Mouse (Mus musculus) stomach, embryonic 15.5 days (tissue): Measurements from ENCODE around the gene Spty2d1. TPM values are rescaled to one million over a fixed set of nuclear protein-coding genes. Genes with fewer than 3 reads are reported as not detected.
A peak's percentile ranks its signal among the peaks of the same experiment; 100 is the strongest.
"Not testable (repeated sequence)": the region's sequence is repeated elsewhere in the genome, so short reads cannot be mapped to it uniquely, and the experiment has no call there.

Source experiments
- ATAC-seq: fragments of 200-750 bp; cut with Nextera tagmentation; 2 replicates; pipeline ENCODE4 v1.8.0; 2017; ENCODE audit warnings: low read depth, moderate number of reproducible peaks, moderate TSS enrichment; ENCODE audit not compliant: insufficient read depth, low FRiP score
- H3K27ac ChIP-seq: fragments of 300-500 bp; sonication (generic); 2 replicates; pipeline ENCODE4 v1.5.1; 2015; ENCODE audit warnings: mild to moderate bottlenecking, inconsistent platforms
- H3K27me3 ChIP-seq: fragments of 300-500 bp; sonication (generic); replicated peaks from 2 replicates; pipeline ENCODE4 v1.6.1; 2015; ENCODE audit warnings: inconsistent platforms
- H3K36me3 ChIP-seq: fragments of 300-500 bp; sonication (generic); 2 replicates; pipeline ENCODE4 v1.6.1; 2015; ENCODE audit warnings: inconsistent platforms
- H3K4me1 ChIP-seq: fragments of 300-500 bp; sonication (generic); 2 replicates; pipeline ENCODE4 v1.6.1; 2015; ENCODE audit warnings: inconsistent platforms
- H3K4me2 ChIP-seq: fragments of 300-500 bp; sonication (generic); 2 replicates; pipeline ENCODE4 v1.6.1; 2015; ENCODE audit warnings: mild to moderate bottlenecking, inconsistent platforms
- H3K4me3 ChIP-seq: fragments of 300-500 bp; sonication (generic); replicated peaks from 2 replicates; pipeline ENCODE4 v1.5.1; 2015; ENCODE audit warnings: inconsistent platforms
- H3K9ac ChIP-seq: fragments of 300-500 bp; sonication (generic); 2 replicates; pipeline ENCODE4 v1.6.1; 2015; ENCODE audit warnings: inconsistent platforms
- H3K9me3 ChIP-seq: fragments of 300-500 bp; sonication (generic); 2 replicates; pipeline ENCODE4 v1.6.1; 2016; ENCODE audit warnings: inconsistent platforms
- WGBS: fragments of 180-500 bp; shearing (Covaris S2); methylation state at CpG from one replicate; pipeline ENCODE4 v1.1.7; 2015; 5-methylcytosine and 5-hydroxymethylcytosine counted together
- polyA plus RNA-seq: library from polyadenylated mRNA; unstranded; fragments of >200 nt; fragmentation: Nextera tagmentation; extraction: Ambion mirVana; gene quantifications from 2 replicates; pipeline ENCODE4 v1.2.1, GENCODE M21; 2015

The Spty2d1 gene
- polyA plus RNA-seq, 1 experiment from 2014 or later, result 19.3 TPM

GRCm38 (mm10) chr7:47041706-47042105 is 33.5 kb upstream of the Spty2d1 start:
- WGBS, result 84% methylated on average over 3 of the region's 3 CpGs
- Histone ChIP-seq H3K36me3 (no peaks in the 10 kb centered on the region), H3K9me3 (no peaks in the 10 kb centered on the region), H3K4me3 (no peak overlapping the region), H3K4me2 (no peak overlapping the region), H3K9ac (no peak overlapping the region), H3K27me3 (no peaks in the 10 kb centered on the region), H3K4me1 (peaks cover 7% of the 10 kb centered on the region; the same call in 1 of the 2 replicates), H3K27ac (no peak overlapping the region)
- no peak for ATAC-seq

GRCm38 (mm10) chr7:47035426-47035825 is 27.2 kb upstream of the Spty2d1 start:
- H3K27ac ChIP-seq, result no peak overlapping the region
- no peak for ATAC-seq
- no peaks in the 10 kb centered on the region for H3K4me1 ChIP-seq
- H3K27me3 ChIP-seq, result no peaks in the 10 kb centered on the region
- 71% methylated on average over 8 of the region's 8 CpGs for WGBS
- H3K4me2 ChIP-seq, result no peak overlapping the region
- no peak overlapping the region for H3K9ac ChIP-seq
- no peaks in the 10 kb centered on the region for H3K36me3 ChIP-seq
- no peaks in the 10 kb centered on the region for H3K9me3 ChIP-seq
- no peak overlapping the region for H3K4me3 ChIP-seq

- Histone ChIP-seq H3K9me3 (no peaks in the 10 kb centered on the region), H3K4me3 (no peak overlapping the region), H3K27me3 (no peaks in the 10 kb centered on the region), H3K9ac (no peak overlapping the region), H3K27ac (no peak overlapping the region), H3K4me2 (no peak overlapping the region), H3K36me3 (no peaks in the 10 kb centered on the region), H3K4me1 (no peaks in the 10 kb centered on the region)
- ATAC-seq, result no peak
- 84% methylated on average over 4 of the region's 4 CpGs for WGBS
Measured at GRCm38 (mm10) chr7:47034785-47035384, 26.7 kb upstream of the Spty2d1 start.

- WGBS, result 64% methylated on average over 4 of the region's 4 CpGs
- H3K4me1 ChIP-seq, result no peaks in the 10 kb centered on the region
- no peaks in the 10 kb centered on the region for H3K27me3 ChIP-seq
- no peak overlapping the region for H3K9ac ChIP-seq
- H3K9me3 ChIP-seq, result no peaks in the 10 kb centered on the region
- no peak overlapping the region for H3K4me2 ChIP-seq
- no peaks in the 10 kb centered on the region for H3K36me3 ChIP-seq
- no peak overlapping the region for H3K27ac ChIP-seq
- no peak overlapping the region for H3K4me3 ChIP-seq
- no peak for ATAC-seq
Measured at GRCm38 (mm10) chr7:47031371-47031770, 23.2 kb upstream of the Spty2d1 start.

GRCm38 (mm10) chr7:47030517-47031193 is 22.4 kb upstream of the Spty2d1 start:
- Histone ChIP-seq H3K27ac (no peak overlapping the region), H3K4me2 (no peak overlapping the region), H3K4me1 (no peaks in the 10 kb centered on the region), H3K9me3 (no peaks in the 10 kb centered on the region), H3K4me3 (no peak overlapping the region), H3K36me3 (no peaks in the 10 kb centered on the region), H3K9ac (no peak overlapping the region), H3K27me3 (no peaks in the 10 kb centered on the region)
- 72% methylated on average over 9 of the region's 9 CpGs for WGBS
- ATAC-seq, result no peak

GRCm38 (mm10) chr7:47027520-47027919 is 19.3 kb upstream of the Spty2d1 start:
- H3K27me3 ChIP-seq, result no peaks in the 10 kb centered on the region
- H3K4me1 ChIP-seq, result no peaks in the 10 kb centered on the region
- no peak overlapping the region for H3K9ac ChIP-seq
- H3K36me3 ChIP-seq, result no peaks in the 10 kb centered on the region
- ATAC-seq, result no peak
- no peaks in the 10 kb centered on the region for H3K9me3 ChIP-seq
- no peak overlapping the region for H3K27ac ChIP-seq
- no peak overlapping the region for H3K4me3 ChIP-seq
- 76% methylated on average over 1 of the region's 1 CpGs for WGBS
- no peak overlapping the region for H3K4me2 ChIP-seq

- 82% methylated on average over 3 of the region's 3 CpGs for WGBS
Measured at GRCm38 (mm10) chr7:47026899-47027298, 18.7 kb upstream of the Spty2d1 start.

GRCm38 (mm10) chr7:47025429-47025828 is 17.2 kb upstream of the Spty2d1 start:
- Histone ChIP-seq H3K4me3 (no peak overlapping the region), H3K4me2 (no peak overlapping the region), H3K27ac (no peak overlapping the region), H3K9ac (no peak overlapping the region), H3K27me3 (no peaks in the 10 kb centered on the region), H3K36me3 (no peaks in the 10 kb centered on the region), H3K9me3 (no peaks in the 10 kb centered on the region), H3K4me1 (0 out of 2 replicates have a peak, but pooled peaks cover 5% of the 10 kb centered on the region)
- WGBS, result 71% methylated on average over 9 of the region's 9 CpGs
- ATAC-seq, result no peak

More at GRCm38 (mm10) chr7:47026899-47027298, 18.7 kb upstream of the Spty2d1 start:
- H3K27ac ChIP-seq, ATAC-seq, H3K4me1 ChIP-seq, H3K4me3 ChIP-seq, H3K27me3 ChIP-seq, H3K4me2 ChIP-seq, H3K9me3 ChIP-seq, H3K36me3 ChIP-seq, H3K9ac ChIP-seq: not testable (repeated sequence)

- no peak overlapping the region for H3K27ac ChIP-seq
- ATAC-seq, result no peak
- WGBS, result 90% methylated on average over 7 of the region's 7 CpGs
- no peaks in the 10 kb centered on the region for H3K9me3 ChIP-seq
- H3K4me2 ChIP-seq, result no peak overlapping the region
- H3K4me1 ChIP-seq, result 0 out of 2 replicates have a peak, but pooled peaks cover 5% of the 10 kb centered on the region
- no peak overlapping the region for H3K9ac ChIP-seq
- no peaks in the 10 kb centered on the region for H3K27me3 ChIP-seq
- H3K4me3 ChIP-seq, result no peak overlapping the region
- H3K36me3 ChIP-seq, result no peaks in the 10 kb centered on the region
Measured at GRCm38 (mm10) chr7:47024454-47024853, 16.2 kb upstream of the Spty2d1 start.

GRCm38 (mm10) chr7:47023530-47023929 is 15.3 kb upstream of the Spty2d1 start:
- Histone ChIP-seq H3K9me3 (no peaks in the 10 kb centered on the region), H3K4me2 (no peak overlapping the region), H3K9ac (no peak overlapping the region), H3K4me3 (no peak overlapping the region), H3K36me3 (no peaks in the 10 kb centered on the region), H3K27ac (no peak overlapping the region), H3K27me3 (no peaks in the 10 kb centered on the region), H3K4me1 (0 out of 2 replicates have a peak, but pooled peaks cover 5% of the 10 kb centered on the region)
- ATAC-seq, result no peak
- 13% methylated on average over 6 of the region's 6 CpGs for WGBS

- Histone ChIP-seq H3K36me3 (no peaks in the 10 kb centered on the region), H3K4me1 (0 out of 2 replicates have a peak, but pooled peaks cover 5% of the 10 kb centered on the region), H3K27ac (no peak overlapping the region), H3K27me3 (no peaks in the 10 kb centered on the region), H3K4me3 (no peak overlapping the region), H3K4me2 (no peak overlapping the region), H3K9ac (no peak overlapping the region), H3K9me3 (no peaks in the 10 kb centered on the region)
- WGBS, result 65% methylated on average over 8 of the region's 8 CpGs
- no peak for ATAC-seq
Measured at GRCm38 (mm10) chr7:47022482-47022881, 14.3 kb upstream of the Spty2d1 start.

GRCm38 (mm10) chr7:47020956-47021355 is 12.7 kb upstream of the Spty2d1 start:
- Histone ChIP-seq H3K4me1 (0 out of 2 replicates have a peak, but pooled peaks cover 5% of the 10 kb centered on the region), H3K27ac (no peak overlapping the region), H3K9ac (no peak overlapping the region), H3K4me3 (no peak overlapping the region), H3K27me3 (no peaks in the 10 kb centered on the region), H3K4me2 (0 out of 2 replicates have a peak overlapping the region, but pooled peaks have one; percentile 21), H3K9me3 (no peaks in the 10 kb centered on the region), H3K36me3 (no peaks in the 10 kb centered on the region)
- WGBS, result 10% methylated on average over 8 of the region's 8 CpGs
- peak; percentile 45; the same call in 1 of the 2 replicates for ATAC-seq
